Mouse (Mus musculus) spleen, adult 2 months (tissue): ENCODE measurements around the gene Ick. TPM values are rescaled to one million over a fixed set of nuclear protein-coding genes. Genes with fewer than 3 reads are reported as not detected.
"Not testable (repeated sequence)": the region's sequence is repeated elsewhere in the genome, so short reads cannot be mapped to it uniquely, and the experiment has no call there.

ENCODE experiments used
- DNase-seq, 2 experiments: peaks; one replicate each; pipeline versions ENCODE4 v3.0.0 to v3.0.0-alpha.2; 2012 to 2021; ENCODE audit warnings: low spot score in 2 of 2, low read depth in 1 of 2
- H3K27ac ChIP-seq: fragments of 200-500 bp; 2 replicates; pipeline ENCODE4 v1.5.1; 2012; ENCODE audit warnings: low read length, inconsistent platforms; ENCODE audit not compliant: insufficient read depth
- H3K27me3 ChIP-seq: fragments of 200-500 bp; 2 replicates; pipeline ENCODE4 v1.6.1; 2012; ENCODE audit warnings: mild to moderate bottlenecking, moderate library complexity, low read length, inconsistent platforms; ENCODE audit not compliant: control insufficient read depth, insufficient read depth
- H3K36me3 ChIP-seq: fragments of 200-500 bp; 2 replicates; pipeline ENCODE4 v1.6.1; 2012; ENCODE audit warnings: mild to moderate bottlenecking, low read length, inconsistent platforms; ENCODE audit not compliant: control insufficient read depth, insufficient read depth
- H3K4me1 ChIP-seq: fragments of 200-500 bp; 2 replicates; pipeline ENCODE4 v1.6.1; 2011; ENCODE audit warnings: inconsistent platforms; ENCODE audit not compliant: control insufficient read depth, insufficient read depth, insufficient read length
- H3K4me3 ChIP-seq: fragments of 200-500 bp; 2 replicates; pipeline ENCODE4 v1.5.1; 2011; ENCODE audit warnings: mild to moderate bottlenecking, inconsistent platforms; ENCODE audit not compliant: insufficient read depth, insufficient read length; ENCODE audit errors: extremely low read depth
- CTCF ChIP-seq: fragments of 200-500 bp; IDR thresholded peaks from 2 replicates; pipeline ENCODE4 v1.5.1; 2011; ENCODE audit warnings: mild to moderate bottlenecking, inconsistent platforms; ENCODE audit not compliant: insufficient read depth, insufficient read length, insufficient replicate concordance; ENCODE audit errors: extremely low read depth
- POLR2A ChIP-seq: fragments of 200-500 bp; IDR thresholded peaks from 2 replicates; pipeline ENCODE4 v1.6.1; 2011; ENCODE audit warnings: low read depth, low read length, inconsistent platforms
- WGBS: fragments of 180-500 bp; shearing (Covaris S2); methylation state at CpG from one replicate; pipeline ENCODE4 v1.1.7; 2018; 5-methylcytosine and 5-hydroxymethylcytosine counted together
- polyA plus RNA-seq: library from polyadenylated mRNA; depleted of rRNA; stranded (reverse); fragments of >200 nt; gene quantifications from 2 replicates; pipeline ENCODE4 v1.2.3, GENCODE M21; 2012

The Ick gene
- polyA plus RNA-seq, 1 experiment: 3.0 TPM

DNA sequence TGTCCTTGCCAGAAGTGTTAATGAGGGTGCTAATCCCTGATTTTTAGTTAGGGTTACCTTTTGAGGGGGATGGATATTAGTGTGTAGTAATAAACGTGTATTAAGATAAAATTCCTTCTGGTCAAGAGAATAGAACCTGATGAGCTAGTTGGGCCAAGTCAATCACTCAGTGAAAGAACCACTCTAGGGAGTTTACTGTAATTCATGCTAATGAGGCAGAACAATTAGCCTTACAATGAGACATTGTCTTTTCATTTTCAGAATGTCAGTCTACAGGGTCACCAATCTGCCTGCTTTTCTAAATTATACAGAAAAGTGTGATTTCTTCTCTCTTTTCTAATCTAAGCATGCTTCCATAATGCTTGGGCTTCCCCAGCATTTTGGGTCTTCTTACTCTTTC is 65.0 kb downstream of the Ick start:
- no peak overlapping the region for H3K4me3 ChIP-seq
- no peak overlapping the region for H3K27ac ChIP-seq
- no peak for TF ChIP-seq POLR2A
- TF ChIP-seq CTCF: no peak
- no peaks in the 10 kb centered on the region for H3K4me1 ChIP-seq
- no peak for DNase-seq
- H3K36me3 ChIP-seq: no peaks in the 10 kb centered on the region
- H3K27me3 ChIP-seq: no peaks in the 10 kb centered on the region
- WGBS: 77% methylated on average over 1 of the region's 1 CpGs

DNA sequence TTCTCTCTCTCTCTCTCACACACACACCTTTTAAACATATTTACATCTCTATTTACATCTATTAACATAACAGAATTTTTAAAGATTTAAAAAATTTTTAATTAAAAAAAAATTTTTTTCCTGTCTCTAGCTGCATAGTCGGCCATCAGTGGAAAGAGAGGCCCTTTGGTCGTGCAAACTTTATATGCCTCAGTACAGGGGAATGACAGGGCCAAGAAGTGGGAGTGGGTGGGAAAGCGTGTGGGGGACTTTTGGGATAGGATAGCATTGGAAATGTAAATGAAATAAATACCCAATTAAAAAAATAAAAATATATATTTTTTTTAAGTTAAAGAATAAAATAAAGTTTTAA is 65.9 kb downstream of the Ick start:
- 48% methylated on average over 3 of the region's 3 CpGs for WGBS
- H3K36me3 ChIP-seq, H3K4me1 ChIP-seq, H3K27me3 ChIP-seq, DNase-seq, H3K27ac ChIP-seq, H3K4me3 ChIP-seq: not testable (repeated sequence)

DNA sequence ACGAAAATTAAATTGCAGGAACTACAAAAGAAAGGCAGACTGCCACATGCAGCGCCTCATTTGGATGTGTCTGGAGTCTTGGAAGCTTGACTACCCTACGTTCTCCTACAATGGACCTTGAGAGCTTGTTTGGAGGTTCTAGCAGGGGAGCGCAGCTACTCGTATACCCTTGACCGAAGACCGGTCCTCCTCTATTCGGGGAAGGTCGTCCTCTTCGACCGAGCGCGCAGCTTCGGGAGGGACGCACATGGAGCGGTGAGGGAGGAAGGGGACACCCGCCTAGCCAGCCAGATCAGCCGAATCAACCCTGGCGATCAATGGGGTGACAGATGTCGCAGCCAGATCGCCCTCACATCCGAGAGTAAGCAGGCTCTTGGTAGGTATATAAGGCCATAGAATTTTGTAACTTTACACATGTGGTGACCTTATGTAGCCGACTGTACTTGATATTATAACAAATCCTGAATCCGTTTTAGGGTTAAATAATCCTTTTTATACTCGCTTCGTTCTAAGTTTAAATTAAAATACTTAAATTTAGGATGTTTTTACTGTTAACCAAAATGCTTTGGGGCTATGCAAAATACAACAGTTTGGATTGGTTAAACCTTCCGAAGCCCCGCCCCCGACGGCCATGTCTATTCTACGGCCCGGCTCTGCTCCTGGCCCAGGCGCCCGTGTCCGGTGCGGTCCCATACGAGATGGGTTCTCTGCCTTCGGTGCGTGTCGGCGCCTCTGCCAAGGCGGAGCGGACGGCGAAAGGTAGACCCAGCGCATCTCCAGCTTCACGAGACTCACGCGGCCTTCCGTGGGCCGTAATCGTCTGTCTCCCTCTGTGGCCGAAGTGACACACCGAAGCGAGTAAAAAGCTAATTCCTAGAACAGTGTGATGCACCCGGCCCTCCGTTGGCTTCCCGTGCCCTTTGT is 66.5 kb downstream of the Ick start:
- no peaks in the 10 kb centered on the region for H3K27me3 ChIP-seq
- peak; percentile 91 to 93 for DNase-seq
- TF ChIP-seq CTCF (no peak), POLR2A (peak; percentile 97)
- H3K4me1 ChIP-seq: no peaks in the 10 kb centered on the region
- peak overlapping the region; percentile 100 for H3K27ac ChIP-seq
- peak overlapping the region; percentile 99 for H3K4me3 ChIP-seq
- WGBS: under 1% methylated on average over 53 of the region's 58 CpGs
- no peaks in the 10 kb centered on the region for H3K36me3 ChIP-seq

DNA sequence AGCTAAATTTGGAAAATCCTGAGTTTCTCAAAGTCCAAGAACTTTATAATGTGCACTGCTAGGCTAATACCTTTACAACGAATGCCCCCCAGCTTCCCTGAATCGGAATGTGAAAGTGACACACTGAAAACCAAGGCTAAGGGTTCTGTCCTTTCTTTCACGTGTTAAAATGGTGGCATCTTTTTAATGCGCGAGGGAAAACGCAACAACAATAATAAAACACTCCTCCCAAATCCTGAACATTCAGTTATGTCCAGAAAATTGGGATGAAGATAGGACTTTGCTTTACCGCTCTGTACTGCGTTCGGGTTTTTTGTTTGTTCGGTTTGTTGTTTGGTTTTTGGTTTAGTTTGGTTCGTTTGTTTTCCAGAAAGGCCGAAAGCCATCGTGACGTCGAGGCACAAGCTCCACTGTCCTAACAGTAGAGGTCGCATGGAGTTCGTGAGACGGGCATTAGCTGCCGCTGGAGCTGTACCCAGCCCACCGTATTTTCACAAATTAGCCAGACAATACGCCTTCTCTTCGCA is 67.3 kb downstream of the Ick start:
- Histone ChIP-seq H3K27ac (peak overlapping the region; percentile 100), H3K4me1 (no peaks in the 10 kb centered on the region), H3K36me3 (no peaks in the 10 kb centered on the region), H3K4me3 (peak overlapping the region; percentile 99), H3K27me3 (no peaks in the 10 kb centered on the region)
- TF ChIP-seq CTCF: peak; percentile 36; the same call in 1 of the 2 replicates
- no peak for TF ChIP-seq POLR2A
- WGBS: 2% methylated on average over 22 of the region's 22 CpGs
- DNase-seq: peak; percentile 48 to 70

DNA sequence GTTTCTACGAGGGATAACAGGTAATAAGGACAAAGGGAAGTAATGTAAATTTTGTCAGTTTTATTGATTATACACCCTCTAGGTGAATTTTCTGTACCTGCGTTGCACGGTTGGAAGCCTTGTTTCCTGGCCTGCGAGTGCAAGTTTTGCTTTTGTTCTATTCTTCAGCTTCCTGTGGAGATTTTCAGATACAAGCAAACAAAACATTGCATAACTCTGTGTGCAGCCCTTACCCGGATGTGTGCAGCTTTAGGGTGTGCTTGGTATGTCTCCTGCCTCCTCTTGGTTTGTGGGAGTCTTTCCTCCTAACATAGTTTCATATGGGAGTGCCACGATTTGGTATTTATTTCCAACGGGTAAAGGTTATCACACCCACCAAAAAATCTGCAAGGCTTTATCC is 67.8 kb downstream of the Ick start:
- no peak; the same call in 1 of the 2 replicates for TF ChIP-seq POLR2A
- TF ChIP-seq CTCF: no peak
- peak; percentile 8 to 22 for DNase-seq
- WGBS: 5% methylated on average over 7 of the region's 7 CpGs
- Histone ChIP-seq H3K27ac (peak overlapping the region; percentile 100), H3K4me1 (no peaks in the 10 kb centered on the region), H3K4me3 (peak overlapping the region; percentile 99), H3K27me3 (no peaks in the 10 kb centered on the region), H3K36me3 (no peaks in the 10 kb centered on the region)

- 92% methylated on average over 5 of the region's 5 CpGs for WGBS
- Histone ChIP-seq H3K4me1 (no peaks in the 10 kb centered on the region), H3K4me3 (no peak overlapping the region), H3K36me3 (no peaks in the 10 kb centered on the region), H3K27me3 (no peaks in the 10 kb centered on the region), H3K27ac (no peak overlapping the region)
- DNase-seq: no peak
- TF ChIP-seq CTCF (no peak), POLR2A (no peak)
Measured at GRCm38 (mm10) chr9:78178197-78178596, 69.2 kb downstream of the Ick start.

DNA sequence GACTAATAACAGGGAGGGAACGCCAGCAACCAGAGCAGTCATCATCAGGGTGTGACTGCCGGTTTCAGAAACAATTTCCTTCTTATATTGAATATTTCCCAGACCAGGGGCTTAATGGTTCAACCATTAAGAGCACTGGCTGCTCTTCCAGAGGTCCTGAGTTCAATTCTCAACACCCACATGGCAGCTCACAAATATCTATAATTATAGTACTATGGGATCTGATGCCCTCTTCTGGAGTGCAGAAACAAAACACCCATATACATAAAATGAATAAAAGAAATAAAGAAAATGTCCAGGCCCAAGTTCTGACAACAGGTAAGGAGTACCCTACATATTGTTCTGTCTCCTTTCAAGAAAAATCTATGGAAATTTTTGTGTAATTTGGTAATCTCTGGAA is 70.1 kb downstream of the Ick start:
- no peaks in the 10 kb centered on the region for H3K4me1 ChIP-seq
- H3K36me3 ChIP-seq: no peaks in the 10 kb centered on the region
- TF ChIP-seq CTCF: no peak
- no peak for TF ChIP-seq POLR2A
- H3K4me3 ChIP-seq: no peak overlapping the region
- H3K27me3 ChIP-seq: no peaks in the 10 kb centered on the region
- no peak for DNase-seq
- H3K27ac ChIP-seq: no peak overlapping the region
- WGBS: 91% methylated on average over 2 of the region's 2 CpGs

GRCm38 (mm10) chr9:78182474-78182873 is 73.5 kb downstream of the Ick start, which contains the start of gene Gsta4:
Gene Gsta4, plus strand, starts transcription at chr9:78182774.
- WGBS: 87% methylated on average over 5 of the region's 7 CpGs
- not testable (repeated sequence) for H3K27me3 ChIP-seq, H3K27ac ChIP-seq, H3K36me3 ChIP-seq, DNase-seq, H3K4me3 ChIP-seq, H3K4me1 ChIP-seq
